Mouse (Mus musculus) adrenal gland, adult (tissue): ENCODE measurements around the gene Fam83b.

ENCODE experiments used
- DNase-seq, 2 experiments: peaks; one replicate each; pipeline ENCODE4 v3.0.0; 2022 to 2023; ENCODE audit warnings: low spot score in 1 of 2; ENCODE audit not compliant: inconsistent age in 2 of 2

Fam83b gene

GRCm38 (mm10) chr9:76523075-76523474 is 43.8 kb downstream of the Fam83b start:
- no peak for DNase-seq

GRCm38 (mm10) chr9:76521640-76522039 is 45.3 kb downstream of the Fam83b start:
- no peak for DNase-seq

- DNase-seq = no peak
Measured at GRCm38 (mm10) chr9:76518665-76519064, 48.3 kb downstream of the Fam83b start.

- DNase-seq = no peak
Measured at GRCm38 (mm10) chr9:76505650-76506049, 61.3 kb downstream of the Fam83b start.

- no peak for DNase-seq
Measured at GRCm38 (mm10) chr9:76489737-76490136, 77.2 kb downstream of the Fam83b start.

- DNase-seq = no peak
Measured at GRCm38 (mm10) chr9:76480088-76480487, 86.8 kb downstream of the Fam83b start.

GRCm38 (mm10) chr9:76469500-76469899 is 97.4 kb downstream of the Fam83b start:
- DNase-seq = no peak

- peak in 1 of 2 experiments; percentile 20 for DNase-seq
Measured at GRCm38 (mm10) chr9:76461547-76461946, 105.4 kb downstream of the Fam83b start.

- no peak for DNase-seq
Measured at GRCm38 (mm10) chr9:76455703-76456102, 111.2 kb downstream of the Fam83b start.
